Mouse (Mus musculus) B cell, adult 67 days (primary cell): ENCODE data around the gene Olfr767. TPM values are rescaled to one million over a fixed set of nuclear protein-coding genes. Genes with fewer than 3 reads are reported as not detected.

Source experiments
- total RNA-seq, 2 experiments: library from RNA; stranded (reverse); gene quantifications; 4 replicates each; pipeline ENCODE4 v1.2.4; 2023

The Olfr767 gene
- total RNA-seq = not detected

GRCm38 (mm10) chr10:129082810-129083209 is at the start of gene Olfr767:
TSS of gene Olfr767 (minus strand) at chr10:129082910.

GRCm38 (mm10) chr10:129117761-129118160 is 35.1 kb upstream of the Olfr767 start, which contains the start of gene Olfr769:
TSS of gene Olfr769 (minus strand) at chr10:129117861.

DNA sequence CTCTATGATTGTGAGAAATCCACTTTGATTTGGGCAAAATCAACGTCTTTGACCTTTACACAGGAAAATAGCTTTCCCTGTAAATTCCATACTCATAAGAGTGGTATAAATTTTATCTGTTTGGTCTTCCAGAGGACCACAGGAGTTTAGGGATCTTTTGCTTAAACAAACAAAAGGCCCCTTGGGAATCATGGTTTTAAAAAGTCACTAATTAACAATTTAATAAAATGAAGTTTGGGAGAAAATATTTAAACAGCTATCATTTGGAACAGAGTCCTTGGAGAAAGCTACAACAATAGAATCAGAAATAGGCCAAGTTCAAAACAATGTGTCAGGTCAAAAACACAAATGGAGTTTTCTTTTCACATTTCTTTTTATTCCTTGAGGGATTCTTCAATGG is 16.6 kb upstream of the Olfr767 start, which contains the start of gene Olfr768:
Gene Olfr768 (minus strand): TSS at position 101 of the 400 bp plus-strand sequence.

DNA sequence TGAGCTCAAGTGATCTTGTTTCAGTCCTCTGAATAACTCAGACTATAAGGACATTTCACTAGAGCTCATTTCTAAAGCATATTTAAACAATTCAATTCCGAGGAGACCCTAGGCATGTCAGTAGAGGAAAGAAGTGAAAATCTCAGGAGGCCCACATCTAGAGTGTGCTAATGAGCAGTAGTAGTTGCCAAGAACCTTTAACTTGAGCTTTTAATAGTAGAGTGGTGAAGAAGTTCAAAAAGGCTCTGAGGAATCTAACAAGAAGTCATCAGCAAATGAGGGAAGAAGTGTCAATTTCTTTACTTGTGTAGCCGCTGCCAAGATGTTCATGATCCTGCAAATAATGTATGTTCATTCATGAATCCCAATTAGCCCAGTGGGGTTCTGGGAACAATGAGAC is 13.8 kb downstream of the Olfr767 start, which contains the start of gene Olfr766-ps1:
Gene Olfr766-ps1 (minus strand): TSS at position 101 of the 400 bp plus-strand sequence.

DNA sequence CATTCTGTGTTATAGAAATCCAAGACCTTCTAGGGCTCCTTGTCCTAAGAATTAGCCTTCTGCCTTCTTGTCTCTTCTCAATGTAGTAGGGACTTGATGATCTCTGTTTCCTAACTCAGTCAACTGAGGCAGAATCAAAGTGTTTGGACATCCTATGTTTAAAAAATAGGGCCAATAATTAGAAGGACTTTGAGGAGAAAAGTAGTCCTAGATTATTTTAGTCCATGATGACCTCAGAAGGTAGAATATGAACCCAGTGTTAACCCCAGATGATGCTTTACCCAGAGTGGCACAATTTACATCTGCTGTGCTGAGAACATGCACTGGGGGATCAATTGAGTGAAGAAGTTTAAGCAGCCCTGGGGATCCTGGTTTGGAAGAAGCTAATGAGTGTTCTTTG is 32.8 kb downstream of the Olfr767 start, which contains the start of gene Olfr765:
Gene Olfr765 (minus strand): TSS at position 101 of the 400 bp plus-strand sequence.

GRCm38 (mm10) chr10:129039796-129040195 is 42.9 kb downstream of the Olfr767 start, which contains the start of gene Olfr764-ps1:
TSS of gene Olfr764-ps1 (minus strand) at chr10:129039896.

Other genes with a start within 250 kb of the Olfr767 start
- 10 to 100 TPM; 53.2 to 61.2 TPM for gene Gdf11, start 191.2 kb downstream of the Olfr767 start, total RNA-seq
- 1 to 10 TPM; 1.2 to 1.7 TPM for gene Cd63, start 181.9 kb downstream of the Olfr767 start, total RNA-seq
- 1 to 10 TPM; 6.5 to 8.2 TPM for gene Rdh5, start 160.0 kb downstream of the Olfr767 start, total RNA-seq
- 10 to 100 TPM; 67.9 to 70.9 TPM for gene Bloc1s1, start 158.9 kb downstream of the Olfr767 start, total RNA-seq
- gene Itga7, start 149.1 kb downstream of the Olfr767 start, total RNA-seq = under 1 TPM in 1 of 2 experiments, not detected in 1; 0.26 TPM
- not detected for gene Mettl7b, start 121.9 kb downstream of the Olfr767 start, total RNA-seq
- not detected for gene Olfr9, start 93.5 kb downstream of the Olfr767 start, total RNA-seq
- not detected for gene Olfr763, start 72.1 kb downstream of the Olfr767 start, total RNA-seq
- gene Olfr764-ps1, start 43.0 kb downstream of the Olfr767 start, total RNA-seq = not detected
- not detected for gene Olfr765, start 32.9 kb downstream of the Olfr767 start, total RNA-seq
- not detected for gene Olfr766-ps1, start 13.9 kb downstream of the Olfr767 start, total RNA-seq
- not detected for gene Olfr768, start 16.5 kb upstream of the Olfr767 start, total RNA-seq
- gene Olfr769, start 35.0 kb upstream of the Olfr767 start, total RNA-seq = not detected
- not detected for gene Olfr770, start 56.1 kb upstream of the Olfr767 start, total RNA-seq
- gene Olfr771, start 81.8 kb upstream of the Olfr767 start, total RNA-seq = not detected
- gene Olfr772, start 95.0 kb upstream of the Olfr767 start, total RNA-seq = not detected
- not detected for gene Olfr773, start 104.5 kb upstream of the Olfr767 start, total RNA-seq
- gene Olfr774, start 153.3 kb upstream of the Olfr767 start, total RNA-seq = not detected
- gene Olfr775, start 165.5 kb upstream of the Olfr767 start, total RNA-seq = not detected
- gene Olfr776, start 176.2 kb upstream of the Olfr767 start, total RNA-seq = not detected
- gene Olfr777, start 188.6 kb upstream of the Olfr767 start, total RNA-seq = not detected
- gene Olfr780, start 235.2 kb upstream of the Olfr767 start, total RNA-seq = not detected
- not detected for gene Olfr781, start 245.9 kb upstream of the Olfr767 start, total RNA-seq